Mouse (Mus musculus): Measurements from ENCODE around the gene Stab2. TPM values are rescaled to one million over a fixed set of nuclear protein-coding genes. Genes with fewer than 3 reads are reported as not detected.

Stab2 gene
- polyA plus RNA-seq, 1 experiment from 2014 or later = 1.1 TPM

- Histone ChIP-seq H3K9ac (replicated peaks; ENCODE audit: low read depth, low read length) (no peak overlapping the region), H3K27ac (ENCODE audit: low read length) (no peak overlapping the region), H3K4me2 (replicated peaks; ENCODE audit: low read depth, low read length) (no peak overlapping the region), H3K36me3 (ENCODE audit: control insufficient read depth, insufficient read depth, low read length) (no peaks in the 10 kb centered on the region), H3K4me3 (ENCODE audit: low read depth, low read length) (no peak overlapping the region), H3K4me1 (ENCODE audit: control insufficient read depth, insufficient read depth, low read length) (no peaks in the 10 kb centered on the region), H3K9me3 (ENCODE audit: control insufficient read depth, low read depth, low read length) (no peaks in the 10 kb centered on the region), H3K27me3 (ENCODE audit: control insufficient read depth, insufficient read depth, low read length) (no peaks in the 10 kb centered on the region)
- no peak for ATAC-seq (ENCODE audit: insufficient number of reproducible peaks, insufficient read depth, low FRiP score, low read depth)
- 78% methylated on average over 4 of the region's 4 CpGs for WGBS
Measured at GRCm38 (mm10) chr10:86949886-86950285, 57.9 kb downstream of the Stab2 start.

DNA sequence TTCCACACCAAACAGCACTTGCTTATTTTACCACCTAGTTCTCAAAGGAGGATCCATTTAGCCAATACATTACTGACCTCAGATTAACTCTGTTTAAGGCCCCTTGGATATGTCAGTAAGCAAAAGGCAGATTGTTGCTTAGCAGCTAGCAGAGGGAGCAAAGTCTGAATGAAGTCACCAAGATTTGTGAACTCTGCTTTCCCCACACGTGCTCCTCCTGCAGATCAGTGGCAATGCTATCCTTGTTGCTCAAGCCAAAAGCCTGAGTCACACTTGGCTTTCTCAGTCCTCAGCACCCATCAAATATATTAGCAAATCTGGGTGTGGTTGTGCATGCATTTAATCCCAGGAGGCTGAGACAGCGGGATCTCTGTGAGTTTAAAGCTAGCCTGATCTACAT, 60.3 kb downstream of the Stab2 start:
- no peak overlapping the region for H3K4me3 ChIP-seq (ENCODE audit: low read depth, low read length)
- ATAC-seq (ENCODE audit: insufficient number of reproducible peaks, insufficient read depth, low FRiP score, low read depth) = no peak
- no peak overlapping the region for H3K27ac ChIP-seq (ENCODE audit: low read length)
- no peak overlapping the region for H3K9ac ChIP-seq (replicated peaks; ENCODE audit: low read depth, low read length)
- H3K4me1 ChIP-seq (ENCODE audit: control insufficient read depth, insufficient read depth, low read length) = no peaks in the 10 kb centered on the region
- H3K4me2 ChIP-seq (replicated peaks; ENCODE audit: low read depth, low read length) = no peak overlapping the region
- H3K9me3 ChIP-seq (ENCODE audit: control insufficient read depth, low read depth, low read length) = no peaks in the 10 kb centered on the region
- H3K27me3 ChIP-seq (ENCODE audit: control insufficient read depth, insufficient read depth, low read length) = no peaks in the 10 kb centered on the region
- no peaks in the 10 kb centered on the region for H3K36me3 ChIP-seq (ENCODE audit: control insufficient read depth, insufficient read depth, low read length)
- WGBS = 64% methylated on average over 2 of the region's 2 CpGs

GRCm38 (mm10) chr10:86940591-86940990, 67.2 kb downstream of the Stab2 start:
- H3K36me3 ChIP-seq (ENCODE audit: control insufficient read depth, insufficient read depth, low read length) = no peaks in the 10 kb centered on the region
- H3K9ac ChIP-seq (replicated peaks; ENCODE audit: low read depth, low read length) = no peak overlapping the region
- no peaks in the 10 kb centered on the region for H3K9me3 ChIP-seq (ENCODE audit: control insufficient read depth, low read depth, low read length)
- no peaks in the 10 kb centered on the region for H3K4me1 ChIP-seq (ENCODE audit: control insufficient read depth, insufficient read depth, low read length)
- H3K4me3 ChIP-seq (ENCODE audit: low read depth, low read length) = no peak overlapping the region
- no peaks in the 10 kb centered on the region for H3K27me3 ChIP-seq (ENCODE audit: control insufficient read depth, insufficient read depth, low read length)
- WGBS = 88% methylated on average over 4 of the region's 4 CpGs
- no peak overlapping the region for H3K4me2 ChIP-seq (replicated peaks; ENCODE audit: low read depth, low read length)
- H3K27ac ChIP-seq (ENCODE audit: low read length) = no peak overlapping the region
- no peak for ATAC-seq (ENCODE audit: insufficient number of reproducible peaks, insufficient read depth, low FRiP score, low read depth)

DNA sequence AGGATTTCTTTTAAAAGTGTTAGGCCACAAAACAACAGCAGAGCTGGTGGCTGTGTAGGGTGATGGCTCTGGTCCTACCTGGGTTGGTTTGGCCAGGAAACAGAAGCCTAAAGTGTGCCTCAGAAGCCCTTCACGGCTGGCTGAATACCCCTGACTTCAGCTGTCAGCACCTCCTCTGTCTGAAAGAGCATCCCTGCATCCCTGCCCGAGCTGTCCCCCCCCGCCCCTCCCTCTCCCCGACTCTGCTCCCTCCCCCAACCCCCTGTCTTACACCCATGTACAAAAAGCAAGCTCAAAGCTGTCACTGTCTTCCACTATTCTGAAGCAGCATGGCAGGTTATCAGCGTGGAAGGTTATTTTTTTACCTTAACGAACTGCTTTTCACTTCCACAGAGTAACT, 73.4 kb downstream of the Stab2 start:
- no peak for ATAC-seq (ENCODE audit: insufficient number of reproducible peaks, insufficient read depth, low FRiP score, low read depth)
- 0 out of 2 replicates have a peak, but pooled peaks cover 2% of the 10 kb centered on the region for H3K4me1 ChIP-seq (ENCODE audit: control insufficient read depth, insufficient read depth, low read length)
- no peak overlapping the region for H3K4me2 ChIP-seq (replicated peaks; ENCODE audit: low read depth, low read length)
- no peaks in the 10 kb centered on the region for H3K36me3 ChIP-seq (ENCODE audit: control insufficient read depth, insufficient read depth, low read length)
- H3K27me3 ChIP-seq (ENCODE audit: control insufficient read depth, insufficient read depth, low read length) = no peaks in the 10 kb centered on the region
- no peaks in the 10 kb centered on the region for H3K9me3 ChIP-seq (ENCODE audit: control insufficient read depth, low read depth, low read length)
- WGBS = 50% methylated on average over 6 of the region's 6 CpGs
- no peak overlapping the region for H3K27ac ChIP-seq (ENCODE audit: low read length)
- H3K4me3 ChIP-seq (ENCODE audit: low read depth, low read length) = no peak overlapping the region
- no peak overlapping the region for H3K9ac ChIP-seq (replicated peaks; ENCODE audit: low read depth, low read length)

- H3K27ac ChIP-seq (ENCODE audit: low read length) = no peak overlapping the region
Measured at GRCm38 (mm10) chr10:86933906-86934305, 73.9 kb downstream of the Stab2 start.

GRCm38 (mm10) chr10:86933180-86933695, 74.6 kb downstream of the Stab2 start:
- no peak overlapping the region for H3K9ac ChIP-seq (replicated peaks; ENCODE audit: low read depth, low read length)
- WGBS = 43% methylated on average over 9 of the region's 9 CpGs
- H3K4me1 ChIP-seq (ENCODE audit: control insufficient read depth, insufficient read depth, low read length) = 0 out of 2 replicates have a peak, but pooled peaks cover 2% of the 10 kb centered on the region
- H3K4me3 ChIP-seq (ENCODE audit: low read depth, low read length) = no peak overlapping the region
- no peaks in the 10 kb centered on the region for H3K36me3 ChIP-seq (ENCODE audit: control insufficient read depth, insufficient read depth, low read length)
- peak; percentile 58; the same call in 1 of the 2 replicates for ATAC-seq (ENCODE audit: insufficient number of reproducible peaks, insufficient read depth, low FRiP score, low read depth)
- H3K9me3 ChIP-seq (ENCODE audit: control insufficient read depth, low read depth, low read length) = no peaks in the 10 kb centered on the region
- no peak overlapping the region for H3K4me2 ChIP-seq (replicated peaks; ENCODE audit: low read depth, low read length)
- no peaks in the 10 kb centered on the region for H3K27me3 ChIP-seq (ENCODE audit: control insufficient read depth, insufficient read depth, low read length)
- H3K27ac ChIP-seq (ENCODE audit: low read length) = no peak overlapping the region

More at GRCm38 (mm10) chr10:86933906-86934305, 73.9 kb downstream of the Stab2 start:
- no peak for ATAC-seq (ENCODE audit: insufficient number of reproducible peaks, insufficient read depth, low FRiP score, low read depth)
- Histone ChIP-seq H3K36me3 (ENCODE audit: control insufficient read depth, insufficient read depth, low read length) (no peaks in the 10 kb centered on the region), H3K4me3 (ENCODE audit: low read depth, low read length) (no peak overlapping the region), H3K9ac (replicated peaks; ENCODE audit: low read depth, low read length) (no peak overlapping the region), H3K9me3 (ENCODE audit: control insufficient read depth, low read depth, low read length) (no peaks in the 10 kb centered on the region), H3K27me3 (ENCODE audit: control insufficient read depth, insufficient read depth, low read length) (no peaks in the 10 kb centered on the region), H3K4me1 (ENCODE audit: control insufficient read depth, insufficient read depth, low read length) (0 out of 2 replicates have a peak, but pooled peaks cover 2% of the 10 kb centered on the region), H3K4me2 (replicated peaks; ENCODE audit: low read depth, low read length) (no peak overlapping the region)
- WGBS = 34% methylated on average over 3 of the region's 3 CpGs

DNA sequence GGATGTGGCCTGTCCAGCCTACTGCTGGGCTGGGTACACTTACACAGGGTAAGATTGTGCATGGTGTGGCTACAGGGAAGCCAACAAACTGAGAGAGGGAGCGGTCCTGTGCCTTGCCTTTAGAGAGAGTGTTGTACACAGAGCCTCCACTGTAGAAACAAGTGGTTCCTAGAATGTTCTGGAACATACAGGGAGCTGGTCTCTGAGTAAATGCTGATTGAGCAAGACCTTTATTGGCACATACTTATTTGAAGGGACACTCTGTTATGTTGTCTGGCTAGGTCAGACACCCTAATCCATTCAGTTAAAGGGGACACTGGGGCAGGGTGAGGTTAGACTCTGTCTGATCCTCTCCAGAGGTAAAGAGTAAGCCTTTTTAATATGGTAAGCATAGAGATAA, 84.2 kb downstream of the Stab2 start:
- H3K9ac ChIP-seq (replicated peaks; ENCODE audit: low read depth, low read length) = no peak overlapping the region
- H3K4me3 ChIP-seq (ENCODE audit: low read depth, low read length) = no peak overlapping the region
- no peak overlapping the region for H3K27ac ChIP-seq (ENCODE audit: low read length)
- ATAC-seq (ENCODE audit: insufficient number of reproducible peaks, insufficient read depth, low FRiP score, low read depth) = no peak
- WGBS = 82% methylated on average over 1 of the region's 1 CpGs
- no peaks in the 10 kb centered on the region for H3K4me1 ChIP-seq (ENCODE audit: control insufficient read depth, insufficient read depth, low read length)
- no peaks in the 10 kb centered on the region for H3K27me3 ChIP-seq (ENCODE audit: control insufficient read depth, insufficient read depth, low read length)
- no peaks in the 10 kb centered on the region for H3K9me3 ChIP-seq (ENCODE audit: control insufficient read depth, low read depth, low read length)
- H3K4me2 ChIP-seq (replicated peaks; ENCODE audit: low read depth, low read length) = no peak overlapping the region
- no peaks in the 10 kb centered on the region for H3K36me3 ChIP-seq (ENCODE audit: control insufficient read depth, insufficient read depth, low read length)

- H3K4me2 ChIP-seq (replicated peaks; ENCODE audit: low read depth, low read length) = no peak overlapping the region
- no peaks in the 10 kb centered on the region for H3K36me3 ChIP-seq (ENCODE audit: control insufficient read depth, insufficient read depth, low read length)
- no peak for ATAC-seq (ENCODE audit: insufficient number of reproducible peaks, insufficient read depth, low FRiP score, low read depth)
- no peak overlapping the region for H3K27ac ChIP-seq (ENCODE audit: low read length)
- no peaks in the 10 kb centered on the region for H3K9me3 ChIP-seq (ENCODE audit: control insufficient read depth, low read depth, low read length)
- H3K4me3 ChIP-seq (ENCODE audit: low read depth, low read length) = no peak overlapping the region
- H3K9ac ChIP-seq (replicated peaks; ENCODE audit: low read depth, low read length) = no peak overlapping the region
- no peaks in the 10 kb centered on the region for H3K27me3 ChIP-seq (ENCODE audit: control insufficient read depth, insufficient read depth, low read length)
- H3K4me1 ChIP-seq (ENCODE audit: control insufficient read depth, insufficient read depth, low read length) = no peaks in the 10 kb centered on the region
Measured at GRCm38 (mm10) chr10:86915595-86915994, 92.2 kb downstream of the Stab2 start.

GRCm38 (mm10) chr10:86908562-86908961, 99.3 kb downstream of the Stab2 start:
- no peak for ATAC-seq (ENCODE audit: insufficient number of reproducible peaks, insufficient read depth, low FRiP score, low read depth)
- Histone ChIP-seq H3K4me3 (ENCODE audit: low read depth, low read length) (no peak overlapping the region), H3K9ac (replicated peaks; ENCODE audit: low read depth, low read length) (no peak overlapping the region), H3K36me3 (ENCODE audit: control insufficient read depth, insufficient read depth, low read length) (no peaks in the 10 kb centered on the region), H3K9me3 (ENCODE audit: control insufficient read depth, low read depth, low read length) (no peaks in the 10 kb centered on the region), H3K4me2 (replicated peaks; ENCODE audit: low read depth, low read length) (no peak overlapping the region), H3K27ac (ENCODE audit: low read length) (no peak overlapping the region), H3K4me1 (ENCODE audit: control insufficient read depth, insufficient read depth, low read length) (no peaks in the 10 kb centered on the region), H3K27me3 (ENCODE audit: control insufficient read depth, insufficient read depth, low read length) (no peaks in the 10 kb centered on the region)
- WGBS = 94% methylated on average over 18 of the region's 18 CpGs

Measured in stomach, embryonic 14.5 days (tissue).